Mouse (Mus musculus): ENCODE measurements around the gene Plcb3. TPM values are rescaled to one million over a fixed set of nuclear protein-coding genes. Genes with fewer than 3 reads are reported as not detected.
A peak's percentile ranks its signal among the peaks of the same experiment; 100 is the strongest.
"Not testable (repeated sequence)": the region's sequence is repeated elsewhere in the genome, so short reads cannot be mapped to it uniquely, and the experiment has no call there.

Plcb3 gene
- polyA plus RNA-seq, 1 experiment from 2014 or later = 25.2 TPM

- Histone ChIP-seq H3K27me3 (ENCODE audit: poor library complexity, severe bottlenecking) (no peaks in the 10 kb centered on the region), H3K4me3 (peak within 1 kb of the TSS; percentile 69), H3K36me3 (replicated peaks) (peaks cover 28% of the 10 kb centered on the region), H3K9me3 (no peaks in the 10 kb centered on the region; the same call in 1 of the 2 replicates), H3K4me1 (peaks cover 60% of the 10 kb centered on the region), H3K27ac (peak within 1 kb of the TSS; percentile 87)
- DNase-seq (ENCODE audit: extremely low spot score, low spot score) = peak; percentile 90
- WGBS = under 1% methylated on average over 24 of the region's 24 CpGs
Observed at GRCm38 (mm10) chr19:6996006-6996405, 19.7 kb upstream of the Plcb3 start, which contains the start of the genes Nudt22 and Trpt1. Gene Nudt22 (minus strand): TSS chr19:6996117. Gene Trpt1 (plus strand): TSS chr19:6996131.

- Histone ChIP-seq H3K27ac (peak overlapping the region; percentile 87), H3K9me3 (no peaks in the 10 kb centered on the region; the same call in 1 of the 2 replicates), H3K4me3 (peak overlapping the region; percentile 69), H3K4me1 (peaks cover 60% of the 10 kb centered on the region), H3K36me3 (replicated peaks) (peaks cover 27% of the 10 kb centered on the region), H3K27me3 (ENCODE audit: poor library complexity, severe bottlenecking) (no peaks in the 10 kb centered on the region)
- WGBS = 54% methylated on average over 21 of the region's 21 CpGs
- DNase-seq (ENCODE audit: extremely low spot score, low spot score) = no peak
Observed at GRCm38 (mm10) chr19:6995255-6995991, 19.2 kb upstream of the Plcb3 start.

- H3K4me3 ChIP-seq = peak overlapping the region; percentile 69; the same call in 1 of the 2 replicates
Observed at GRCm38 (mm10) chr19:6994489-6994888, 18.2 kb upstream of the Plcb3 start.

GRCm38 (mm10) chr19:6994002-6994401 lies 17.7 kb upstream of the Plcb3 start:
- H3K27me3 ChIP-seq (ENCODE audit: poor library complexity, severe bottlenecking) = no peaks in the 10 kb centered on the region
- no peak for DNase-seq (ENCODE audit: extremely low spot score, low spot score)
- no peak overlapping the region for H3K4me3 ChIP-seq
- H3K36me3 ChIP-seq (replicated peaks) = peaks cover 15% of the 10 kb centered on the region
- no peak overlapping the region for H3K27ac ChIP-seq
- no peaks in the 10 kb centered on the region; the same call in 1 of the 2 replicates for H3K9me3 ChIP-seq
- WGBS = 89% methylated on average over 8 of the region's 8 CpGs
- peaks cover 63% of the 10 kb centered on the region for H3K4me1 ChIP-seq

More at GRCm38 (mm10) chr19:6994489-6994888, 18.2 kb upstream of the Plcb3 start:
- 81% methylated on average over 8 of the region's 8 CpGs for WGBS
- H3K4me1 ChIP-seq = peaks cover 60% of the 10 kb centered on the region
- DNase-seq (ENCODE audit: extremely low spot score, low spot score) = no peak
- H3K27me3 ChIP-seq (ENCODE audit: poor library complexity, severe bottlenecking) = no peaks in the 10 kb centered on the region
- H3K9me3 ChIP-seq = no peaks in the 10 kb centered on the region; the same call in 1 of the 2 replicates
- H3K27ac ChIP-seq = no peak overlapping the region
- peaks cover 17% of the 10 kb centered on the region for H3K36me3 ChIP-seq (replicated peaks)

- peak overlapping the region; percentile 88 for H3K27ac ChIP-seq
- H3K36me3 ChIP-seq (replicated peaks) = peaks cover 7% of the 10 kb centered on the region
- no peak for DNase-seq (ENCODE audit: extremely low spot score, low spot score)
- H3K27me3 ChIP-seq (ENCODE audit: poor library complexity, severe bottlenecking) = no peaks in the 10 kb centered on the region
- H3K9me3 ChIP-seq = no peaks in the 10 kb centered on the region
- H3K4me1 ChIP-seq = peaks cover 66% of the 10 kb centered on the region
- peak overlapping the region; percentile 66 for H3K4me3 ChIP-seq
- 64% methylated on average over 14 of the region's 14 CpGs for WGBS
Observed at GRCm38 (mm10) chr19:6993011-6993770, 16.9 kb upstream of the Plcb3 start.

GRCm38 (mm10) chr19:6992011-6992858 lies 16.0 kb upstream of the Plcb3 start, which contains the start of gene Dnajc4:
Gene Dnajc4 (minus strand): TSS chr19:6992572.
- H3K27ac ChIP-seq = peak within 1 kb of the TSS; percentile 88
- DNase-seq (ENCODE audit: extremely low spot score, low spot score) = peak; percentile 98
- H3K27me3 ChIP-seq (ENCODE audit: poor library complexity, severe bottlenecking) = no peaks in the 10 kb centered on the region
- WGBS = 2% methylated on average over 37 of the region's 37 CpGs
- H3K4me3 ChIP-seq = peak within 1 kb of the TSS; percentile 66
- peaks cover 73% of the 10 kb centered on the region for H3K4me1 ChIP-seq
- H3K9me3 ChIP-seq = no peaks in the 10 kb centered on the region
- 0 out of 2 replicates have a peak, but pooled peaks cover 2% of the 10 kb centered on the region for H3K36me3 ChIP-seq (replicated peaks)

GRCm38 (mm10) chr19:6991166-6991565 lies 14.9 kb upstream of the Plcb3 start:
- H3K4me3 ChIP-seq = peak overlapping the region; percentile 66; the same call in 1 of the 2 replicates
- H3K4me1 ChIP-seq = peaks cover 73% of the 10 kb centered on the region
- not testable (repeated sequence) for H3K9me3 ChIP-seq; H3K27me3 ChIP-seq (ENCODE audit: poor library complexity, severe bottlenecking); DNase-seq (ENCODE audit: extremely low spot score, low spot score); H3K27ac ChIP-seq; H3K36me3 ChIP-seq (replicated peaks)
- WGBS = 94% methylated on average over 6 of the region's 6 CpGs

GRCm38 (mm10) chr19:6990712-6991111 lies 14.4 kb upstream of the Plcb3 start:
- Histone ChIP-seq H3K36me3 (replicated peaks) (peaks cover 5% of the 10 kb centered on the region), H3K4me1 (peaks cover 73% of the 10 kb centered on the region), H3K9me3 (no peaks in the 10 kb centered on the region), H3K27ac (no peak overlapping the region), H3K27me3 (ENCODE audit: poor library complexity, severe bottlenecking) (no peaks in the 10 kb centered on the region), H3K4me3 (no peak overlapping the region)
- DNase-seq (ENCODE audit: extremely low spot score, low spot score) = no peak
- WGBS = 89% methylated on average over 6 of the region's 6 CpGs

GRCm38 (mm10) chr19:6989251-6989650 lies 13.0 kb upstream of the Plcb3 start:
- WGBS = 86% methylated on average over 8 of the region's 8 CpGs

GRCm38 (mm10) chr19:6987904-6988285 lies 11.6 kb upstream of the Plcb3 start:
- Histone ChIP-seq H3K27me3 (ENCODE audit: poor library complexity, severe bottlenecking) (0 out of 2 replicates have a peak, but pooled peaks cover 3% of the 10 kb centered on the region), H3K9me3 (no peaks in the 10 kb centered on the region), H3K4me3 (peak overlapping the region; percentile 95), H3K4me1 (peaks cover 64% of the 10 kb centered on the region), H3K27ac (peak overlapping the region; percentile 97), H3K36me3 (replicated peaks) (peaks cover 30% of the 10 kb centered on the region)
- WGBS = 4% methylated on average over 8 of the region's 8 CpGs
- DNase-seq (ENCODE audit: extremely low spot score, low spot score) = no peak

More at GRCm38 (mm10) chr19:6989251-6989650, 13.0 kb upstream of the Plcb3 start:
- DNase-seq (ENCODE audit: extremely low spot score, low spot score) = no peak
- Histone ChIP-seq H3K27me3 (ENCODE audit: poor library complexity, severe bottlenecking) (0 out of 2 replicates have a peak, but pooled peaks cover 3% of the 10 kb centered on the region), H3K4me1 (peaks cover 66% of the 10 kb centered on the region), H3K36me3 (replicated peaks) (peaks cover 18% of the 10 kb centered on the region), H3K4me3 (0 out of 2 replicates have a peak overlapping the region, but pooled peaks have one; percentile 4), H3K9me3 (no peaks in the 10 kb centered on the region), H3K27ac (no peak overlapping the region)

- Histone ChIP-seq H3K27me3 (ENCODE audit: poor library complexity, severe bottlenecking) (0 out of 2 replicates have a peak, but pooled peaks cover 3% of the 10 kb centered on the region), H3K27ac (peak within 1 kb of the TSS; percentile 97), H3K36me3 (replicated peaks) (peaks cover 36% of the 10 kb centered on the region), H3K4me1 (peaks cover 62% of the 10 kb centered on the region), H3K4me3 (peak within 1 kb of the TSS; percentile 95), H3K9me3 (no peaks in the 10 kb centered on the region)
- peak; percentile 60 for DNase-seq (ENCODE audit: extremely low spot score, low spot score)
- under 1% methylated on average over 85 of the region's 85 CpGs for WGBS
Observed at GRCm38 (mm10) chr19:6987061-6987903, 11.0 kb upstream of the Plcb3 start, which contains the start of gene Vegfb. Gene Vegfb (minus strand): TSS chr19:6987651.

Data from forebrain, embryonic 10.5 days (tissue).